Mouse (Mus musculus) forebrain, postnatal 0 days (tissue): ENCODE results near the gene Zfp467. TPM values are rescaled to one million over a fixed set of nuclear protein-coding genes. Genes with fewer than 3 reads are reported as not detected.
A peak's percentile ranks its signal among the peaks of the same experiment; 100 is the strongest.

Experiments
- ATAC-seq: fragments of 200-750 bp; cut with Nextera tagmentation; 2 replicates; pipeline ENCODE4 v1.8.0; 2017; ENCODE audit warnings: mild to moderate bottlenecking, moderate library complexity
- DNase-seq: peaks from one replicate; pipeline ENCODE4 v3.0.0-alpha.2; 2015
- H3K27ac ChIP-seq: fragments of 300-500 bp; sonication (generic); 2 replicates; pipeline ENCODE4 v1.5.1; 2014; ENCODE audit warnings: low read depth, mild to moderate bottlenecking, antibody characterized with exemption, low read length, moderate library complexity, mixed read lengths
- H3K27me3 ChIP-seq: fragments of 300-500 bp; sonication (generic); 2 replicates; pipeline ENCODE4 v1.6.1; 2014; ENCODE audit warnings: mild to moderate bottlenecking, low read length, mixed read lengths; ENCODE audit not compliant: insufficient read depth
- H3K36me3 ChIP-seq: fragments of 300-500 bp; sonication (generic); 2 replicates; pipeline ENCODE4 v1.6.1; 2014; ENCODE audit warnings: mild to moderate bottlenecking, moderate library complexity; ENCODE audit not compliant: insufficient read depth
- H3K4me1 ChIP-seq: fragments of 300-500 bp; sonication (generic); 2 replicates; pipeline ENCODE4 v1.6.1; 2014; ENCODE audit warnings: antibody characterized with exemption; ENCODE audit not compliant: insufficient read depth
- H3K4me2 ChIP-seq: fragments of 300-500 bp; sonication (generic); 2 replicates; pipeline ENCODE4 v1.6.1; 2014; ENCODE audit warnings: low read depth, mild to moderate bottlenecking, moderate library complexity
- H3K4me3 ChIP-seq: fragments of 300-500 bp; sonication (generic); 2 replicates; pipeline ENCODE4 v1.5.1; 2014; ENCODE audit warnings: low read depth, low read length, mixed read lengths
- H3K9ac ChIP-seq: fragments of 300-500 bp; sonication (generic); 2 replicates; pipeline ENCODE4 v1.6.1; 2014; ENCODE audit warnings: mild to moderate bottlenecking
- H3K9me3 ChIP-seq: fragments of 300-500 bp; sonication (generic); 2 replicates; pipeline ENCODE4 v1.6.1; 2016; ENCODE audit warnings: low read length
- CTCF ChIP-seq: sonication (generic); IDR thresholded peaks from 2 replicates; pipeline ENCODE4 v1.5.1; 2016; ENCODE audit warnings: antibody characterized with exemption, control low read depth, low read depth
- WGBS: fragments of 180-500 bp; shearing (Covaris S2); extraction: QIAGEN DNeasy Blood & Tissue Kit; methylation state at CpG from one replicate; pipeline ENCODE4 v1.1.7; 2014; 5-methylcytosine and 5-hydroxymethylcytosine counted together
- polyA plus RNA-seq: library from polyadenylated mRNA; unstranded; fragments of >200 nt; fragmentation: Nextera tagmentation; extraction: Ambion mirVana; gene quantifications from 2 replicates; pipeline ENCODE4 v1.2.1, GENCODE M21; 2015
- total RNA-seq: library from RNA; depleted of rRNA; stranded (reverse); fragments of >200 nt; gene quantifications from 2 replicates; pipeline ENCODE4 v1.2.3, GENCODE M21; 2014

The Zfp467 gene
- total and polyA plus RNA-seq, 2 experiments from 2014 or later: 28.6 to 40.4 TPM

- ATAC-seq: no peak
- no peak overlapping the region for H3K27ac ChIP-seq
- peaks cover 32% of the 10 kb centered on the region for H3K36me3 ChIP-seq
- H3K9me3 ChIP-seq: no peaks in the 10 kb centered on the region
- H3K4me3 ChIP-seq: no peak overlapping the region
- TF ChIP-seq CTCF: no peak
- H3K4me2 ChIP-seq: no peak overlapping the region
- no peaks in the 10 kb centered on the region for H3K27me3 ChIP-seq
- H3K9ac ChIP-seq: no peak overlapping the region
- WGBS: 52% methylated on average over 14 of the region's 14 CpGs
- DNase-seq: no peak
- H3K4me1 ChIP-seq: peaks cover 5% of the 10 kb centered on the region
Measured at GRCm38 (mm10) chr6:48440306-48441014, 5.2 kb downstream of the Zfp467 start.

GRCm38 (mm10) chr6:48439654-48440053 lies 6.0 kb downstream of the Zfp467 start:
- peaks cover 32% of the 10 kb centered on the region for H3K36me3 ChIP-seq
- H3K4me3 ChIP-seq: no peak overlapping the region
- H3K9ac ChIP-seq: no peak overlapping the region
- ATAC-seq (no peak), DNase-seq (no peak)
- no peak overlapping the region for H3K4me2 ChIP-seq
- H3K9me3 ChIP-seq: no peaks in the 10 kb centered on the region
- no peak for TF ChIP-seq CTCF
- no peak overlapping the region for H3K27ac ChIP-seq
- H3K27me3 ChIP-seq: no peaks in the 10 kb centered on the region
- peaks cover 5% of the 10 kb centered on the region for H3K4me1 ChIP-seq

- ATAC-seq (peak; percentile 16; the same call in 1 of the 2 replicates), DNase-seq (peak; percentile 32)
- H3K4me3 ChIP-seq: no peak overlapping the region; the same call in 1 of the 2 replicates
- no peaks in the 10 kb centered on the region for H3K27me3 ChIP-seq
- no peak for TF ChIP-seq CTCF
- H3K4me1 ChIP-seq: peaks cover 3% of the 10 kb centered on the region
- peaks cover 32% of the 10 kb centered on the region for H3K36me3 ChIP-seq
- H3K4me2 ChIP-seq: no peak overlapping the region
- WGBS: 36% methylated on average over 55 of the region's 55 CpGs
- no peak overlapping the region for H3K9ac ChIP-seq
- no peaks in the 10 kb centered on the region for H3K9me3 ChIP-seq
- no peak overlapping the region for H3K27ac ChIP-seq
Measured at GRCm38 (mm10) chr6:48438475-48439125, 7.0 kb downstream of the Zfp467 start.

- WGBS: 66% methylated on average over 35 of the region's 35 CpGs
- Histone ChIP-seq H3K36me3 (peaks cover 32% of the 10 kb centered on the region), H3K9me3 (no peaks in the 10 kb centered on the region), H3K9ac (no peak overlapping the region), H3K4me2 (no peak overlapping the region), H3K4me3 (no peak overlapping the region), H3K4me1 (no peaks in the 10 kb centered on the region), H3K27ac (no peak overlapping the region), H3K27me3 (no peaks in the 10 kb centered on the region)
- DNase-seq: no peak
- ATAC-seq: no peak
- TF ChIP-seq CTCF: no peak
Measured at GRCm38 (mm10) chr6:48437679-48438376, 7.8 kb downstream of the Zfp467 start.

- ATAC-seq (0 out of 2 replicates have a peak, but pooled peaks have one; percentile 10), DNase-seq (no peak)
- H3K27me3 ChIP-seq: no peaks in the 10 kb centered on the region
- H3K36me3 ChIP-seq: peaks cover 19% of the 10 kb centered on the region
- no peaks in the 10 kb centered on the region for H3K4me1 ChIP-seq
- 75% methylated on average over 5 of the region's 5 CpGs for WGBS
- no peak overlapping the region for H3K27ac ChIP-seq
- no peak for TF ChIP-seq CTCF
- no peak overlapping the region for H3K9ac ChIP-seq
- no peak overlapping the region for H3K4me2 ChIP-seq
- no peaks in the 10 kb centered on the region for H3K9me3 ChIP-seq
- no peak overlapping the region for H3K4me3 ChIP-seq
Measured at GRCm38 (mm10) chr6:48435706-48436349, 9.8 kb downstream of the Zfp467 start.

GRCm38 (mm10) chr6:48435111-48435510 lies 10.5 kb downstream of the Zfp467 start:
- H3K9me3 ChIP-seq: no peaks in the 10 kb centered on the region
- no peak for TF ChIP-seq CTCF
- no peaks in the 10 kb centered on the region for H3K27me3 ChIP-seq
- H3K4me3 ChIP-seq: no peak overlapping the region
- H3K4me1 ChIP-seq: no peaks in the 10 kb centered on the region
- ATAC-seq (no peak), DNase-seq (no peak)
- 67% methylated on average over 5 of the region's 5 CpGs for WGBS
- H3K36me3 ChIP-seq: peaks cover 18% of the 10 kb centered on the region
- H3K9ac ChIP-seq: no peak overlapping the region
- H3K4me2 ChIP-seq: no peak overlapping the region
- no peak overlapping the region for H3K27ac ChIP-seq
